8 mouse cellular contexts compared by ENCODE assay signal in genomic region chr12:69357300-69357646, GRCm38 (mm10). TPM values are rescaled to one million over a fixed set of nuclear protein-coding genes. Genes with fewer than 3 reads are reported as not detected.
DNase-seq lines count a peak whose midpoint lies in the region; ATAC-seq and TF ChIP-seq lines count a peak whose summit lies in the region.

No protein-coding gene starts in this region.

- no peak for TF ChIP-seq POLR2A in kidney, adult 2 months (IDR thresholded peaks at IDR 0.05; ENCODE audit: low read depth, low read length)

- whole genome bisulfite sequencing in kidney, adult 2 months = 3% methylated on average over 13 of the region's 13 CpGs
- WGBS in forebrain, postnatal 0 days = 5% methylated on average over 13 of the region's 13 CpGs
- 6% methylated on average over 13 of the region's 13 CpGs for WGBS in macrophage (ENCODE audit: missing documents)

- peaks cover 5% of the 10 kb centered on the region; the same call in 1 of the 2 replicates for H3K36me3 ChIP-seq in kidney, adult 2 months (ENCODE audit: control insufficient read depth, insufficient read depth, low read length)
- H3K36me3 ChIP-seq in forebrain, postnatal 0 days (ENCODE audit: insufficient read depth) = peaks cover 11% of the 10 kb centered on the region
- H3K36me3 ChIP-seq in macrophage (ENCODE audit: inconsistent target) = peaks cover 12% of the 10 kb centered on the region; the same call in 1 of the 2 replicates

- POLR2A ChIA-PET in Patski (lab: Charles Lee) = no interaction called here

- DNase-seq in kidney, adult 2 months = no peak
- DNase-seq in kidney, adult 11 months = no peak
- no peak for DNase-seq in Patski (ENCODE audit: low read depth, low spot score)
- no peak for DNase-seq in forebrain, postnatal 0 days
- DNase-seq in Muller cell, postnatal 12 days (ENCODE audit: inconsistent ontology term) = no peak
- DNase-seq in urinary bladder, postnatal 36 days (ENCODE audit: low spot score in 2 of 2) = no peak
- no peak for DNase-seq in frontal cortex, postnatal 14 days (ENCODE audit: low spot score in 2 of 2)

- CTCF ChIA-PET in Patski (lab: Charles Lee) = no interaction called here

- H3K4me2 ChIP-seq in forebrain, postnatal 0 days (ENCODE audit: low read depth) = peak overlapping the region; percentile 64

- H3K4me3 ChIP-seq in kidney, adult 2 months (ENCODE audit: insufficient read depth, low read depth, low read length) = peak overlapping the region; percentile 70
- peak overlapping the region; percentile 71 for H3K4me3 ChIP-seq in forebrain, postnatal 0 days (ENCODE audit: low read depth, low read length)
- H3K4me3 ChIP-seq in macrophage (ENCODE audit: inconsistent target) = peak overlapping the region; percentile 87

- peaks cover 32% of the 10 kb centered on the region for H3K79me2 ChIP-seq in macrophage (ENCODE audit: inconsistent target)

- ATAC-seq in Patski = no peak
- no peak for ATAC-seq in forebrain, postnatal 0 days

- peaks cover 7% of the 10 kb centered on the region; the same call in 1 of the 2 replicates for H3K4me1 ChIP-seq in kidney, adult 2 months (ENCODE audit: control insufficient read depth, insufficient read depth, low read length)
- H3K4me1 ChIP-seq in forebrain, postnatal 0 days (ENCODE audit: insufficient read depth) = no peaks in the 10 kb centered on the region

- TF ChIP-seq CTCF in kidney, adult 2 months (conservative IDR thresholded peaks at IDR 0.05; ENCODE audit: insufficient read depth, insufficient read length, low read depth, low read length) = no peak
- peak; percentile 12 for TF ChIP-seq CTCF in Patski (IDR thresholded peaks at IDR 0.05)
- no peak for TF ChIP-seq CTCF in forebrain, postnatal 0 days (IDR thresholded peaks at IDR 0.05; ENCODE audit: low read depth)

- no peaks in the 10 kb centered on the region for H3K27me3 ChIP-seq in kidney, adult 2 months (replicated peaks; ENCODE audit: control insufficient read depth, insufficient read depth, low read length)
- no peaks in the 10 kb centered on the region for H3K27me3 ChIP-seq in Patski
- no peaks in the 10 kb centered on the region for H3K27me3 ChIP-seq in forebrain, postnatal 0 days (ENCODE audit: insufficient read depth, low read length)

- peak overlapping the region; percentile 76 for H3K9ac ChIP-seq in forebrain, postnatal 0 days

- in situ Hi-C loops in Patski (cut with MboI; ENCODE audit: low pct_unique_long_range_greater_than_20kb) = loop anchor here (5.0 to 25.0 kb wide), 3 partner anchors 225 to 530 kb away; partner anchors contain the start of genes Atl1, Map4k5 and Vcpkmt

- no peaks in the 10 kb centered on the region for H3K9me3 ChIP-seq in forebrain, postnatal 0 days (ENCODE audit: low read length)

- H3K27ac ChIP-seq in kidney, adult 2 months (ENCODE audit: insufficient read depth, low read depth, low read length) = peak overlapping the region; percentile 74
- no peak overlapping the region for H3K27ac ChIP-seq in forebrain, postnatal 0 days (ENCODE audit: low read depth, low read length)
- peak overlapping the region; percentile 51 for H3K27ac ChIP-seq in macrophage

RNA-seq across cellular contexts. Expression of gene Nemf, which starts 0.3 kb away (rescaled TPM):
- polyA plus RNA-seq in kidney, adult 2 months (2012; rRNA removed) = 3.4 and 4.7 TPM in 2 replicates
- polyA plus RNA-seq in Patski (2021) = 44.5 TPM
- 44.4 and 47.7 TPM in 2 replicates for total RNA-seq in forebrain, postnatal 0 days (2014; rRNA removed)
- 47.6 and 64.7 TPM in 2 replicates for polyA plus RNA-seq in forebrain, postnatal 0 days (2015; fragmentation: Nextera tagmentation; extraction: Ambion mirVana)
- 100 to 1,000 TPM; 213 to 440 (median 296) TPM for total RNA-seq in macrophage (2018; cell fraction: chromatin; rRNA removed)
- 10 to 100 TPM; 15.9 to 30.8 (median 22.9) TPM for total RNA-seq in macrophage (2018; cell fraction: cytosol; rRNA removed)
- total RNA-seq in macrophage (2018; cell fraction: nucleus; rRNA removed) = 100 to 1,000 TPM in 17 of 26 experiments, 10 to 100 TPM in 9; 57.2 to 215 (median 111) TPM
- 22.9 to 41.8 TPM (median 30.3 TPM) in 3 replicates for polyA plus RNA-seq in macrophage (2018)

RNA-seq across cellular contexts. Expression of gene Arf6, which starts 14.7 kb away (rescaled TPM):
- 90.7 and 95.6 TPM in 2 replicates for polyA plus RNA-seq in kidney, adult 2 months (2012; rRNA removed)
- polyA plus RNA-seq in Patski (2021) (115 TPM), macrophage (2018) (84.8 to 161 TPM (median 114 TPM) in 3 replicates)
- 108 and 110 TPM in 2 replicates for total RNA-seq in forebrain, postnatal 0 days (2014; rRNA removed)
- 52.9 and 56.3 TPM in 2 replicates for polyA plus RNA-seq in forebrain, postnatal 0 days (2015; fragmentation: Nextera tagmentation; extraction: Ambion mirVana)
- 10 to 100 TPM; 24.2 to 52.1 (median 39.1) TPM for total RNA-seq in macrophage (2018; cell fraction: chromatin; rRNA removed)
- total RNA-seq in macrophage (2018; cell fraction: cytosol; rRNA removed) = 100 to 1,000 TPM; 164 to 272 (median 215) TPM
- total RNA-seq in macrophage (2018; cell fraction: nucleus; rRNA removed) = 100 to 1,000 TPM in 24 of 26 experiments, 10 to 100 TPM in 2; 93.7 to 259 (median 148) TPM

RNA-seq across cellular contexts. Expression of gene Gm9887, which starts 15.0 kb away (rescaled TPM):
- 0.94 and 1.4 TPM in 2 replicates for polyA plus RNA-seq in kidney, adult 2 months (2012; rRNA removed)
- polyA plus RNA-seq in Patski (2021) (5.9 TPM), macrophage (2018) (0.40 to 0.57 TPM in 2 of 3 replicates, not detected in the other)
- 1.6 and 1.8 TPM in 2 replicates for total RNA-seq in forebrain, postnatal 0 days (2014; rRNA removed)
- polyA plus RNA-seq in forebrain, postnatal 0 days (2015; fragmentation: Nextera tagmentation; extraction: Ambion mirVana) = 1.1 and 1.8 TPM in 2 replicates
- total RNA-seq in macrophage (2018; cell fraction: chromatin; rRNA removed) = 1 to 10 TPM in 6 of 26 experiments, not detected in 20; 1.3 to 3.1 (median 1.9) TPM
- total RNA-seq in macrophage (2018; cell fraction: cytosol; rRNA removed) = 1 to 10 TPM in 22 of 26 experiments, under 1 TPM in 4; 0.80 to 2.2 (median 1.4) TPM
- total RNA-seq in macrophage (2018; cell fraction: nucleus; rRNA removed) = 1 to 10 TPM in 20 of 26 experiments, not detected in 6; 1.0 to 4.2 (median 2.0) TPM
